Mouse (Mus musculus) liver, embryonic 14.5 days (tissue): Measurements from ENCODE around the gene Chst15. TPM values are rescaled to one million over a fixed set of nuclear protein-coding genes. Genes with fewer than 3 reads are reported as not detected.

ENCODE experiments used
- ATAC-seq: fragments of 200-750 bp; cut with Nextera tagmentation; 2 replicates; pipeline ENCODE4 v1.8.0; 2017; ENCODE audit warnings: moderate number of reproducible peaks, mild to moderate bottlenecking, moderate library complexity; ENCODE audit not compliant: insufficient read depth
- DNase-seq, 3 experiments: peaks; one replicate each; pipeline ENCODE4 v3.0.0-alpha.2; 2012 to 2013; ENCODE audit warnings: low read depth in 3 of 3, low spot score in 3 of 3
- H3K27ac ChIP-seq: fragments of 300-500 bp; sonication (generic); 2 replicates; pipeline ENCODE4 v1.5.1; 2014; ENCODE audit warnings: moderate library complexity, mild to moderate bottlenecking, control low read depth, inconsistent platforms
- H3K27me3 ChIP-seq: fragments of 300-500 bp; sonication (generic); 2 replicates; pipeline ENCODE4 v1.6.1; 2014; ENCODE audit warnings: mild to moderate bottlenecking, low read length, moderate library complexity; ENCODE audit not compliant: control insufficient read depth, insufficient read depth
- H3K36me3 ChIP-seq: fragments of 300-500 bp; sonication (generic); replicated peaks from 2 replicates; pipeline ENCODE4 v1.6.1; 2014; ENCODE audit warnings: low read depth; ENCODE audit not compliant: control insufficient read depth, insufficient read depth
- H3K4me1 ChIP-seq, 2 experiments: fragments of 200-500 bp in 1 of 2; fragments of 300-500 bp in 1 of 2; sonication (generic) in 1 of 2; replicated peaks; 2 replicates each; pipeline ENCODE4 v1.6.1; 2012 to 2014; ENCODE audit warnings: antibody characterized with exemption in 1 of 2, inconsistent platforms in 1 of 2, low read length in 1 of 2; ENCODE audit not compliant: control insufficient read depth in 2 of 2, insufficient read depth in 2 of 2
- H3K4me2 ChIP-seq: fragments of 300-500 bp; sonication (generic); 2 replicates; pipeline ENCODE4 v1.6.1; 2014; ENCODE audit warnings: low read depth, mild to moderate bottlenecking, control low read depth, moderate library complexity
- H3K4me3 ChIP-seq, 2 experiments: fragments of 200-500 bp in 1 of 2; fragments of 300-500 bp in 1 of 2; sonication (generic) in 1 of 2; 2 replicates each; pipeline ENCODE4 v1.5.1; 2012 to 2014; ENCODE audit warnings: low read depth in 2 of 2, low read length in 2 of 2, mild to moderate bottlenecking in 2 of 2, control low read depth in 1 of 2, inconsistent platforms in 1 of 2, moderate library complexity in 1 of 2; ENCODE audit not compliant: insufficient read depth in 1 of 2
- H3K9ac ChIP-seq: fragments of 300-500 bp; sonication (generic); replicated peaks from 2 replicates; pipeline ENCODE4 v1.6.1; 2014; ENCODE audit warnings: mild to moderate bottlenecking, control low read depth, moderate library complexity
- H3K9me3 ChIP-seq: fragments of 300-500 bp; sonication (generic); 2 replicates; pipeline ENCODE4 v1.6.1; 2016; ENCODE audit warnings: low read length, mixed read lengths; ENCODE audit not compliant: control insufficient read depth
- CTCF ChIP-seq: IDR thresholded peaks from 2 replicates; pipeline ENCODE4 v1.5.1; 2016; ENCODE audit warnings: antibody characterized with exemption, low read depth, control low read depth
- EP300 ChIP-seq: IDR thresholded peaks from 2 replicates; pipeline ENCODE4 v1.6.1; 2016; ENCODE audit warnings: antibody characterized with exemption, low read depth
- WGBS: fragments of 180-500 bp; shearing (Covaris S2); extraction: QIAGEN DNeasy Blood & Tissue Kit; methylation state at CpG from one replicate; pipeline ENCODE4 v1.1.7; 2014; ENCODE audit not compliant: insufficient replicate concordance; 5-methylcytosine and 5-hydroxymethylcytosine counted together
- polyA plus RNA-seq, 2 experiments: library from polyadenylated mRNA; depleted of rRNA in 1 of 2; stranded (reverse) in 1 of 2; unstranded in 1 of 2; fragments of >200 nt; fragmentation: Nextera tagmentation in 1 of 2; extraction: Ambion mirVana in 1 of 2; gene quantifications; 2 replicates each; pipeline versions ENCODE4 v1.2.1 to v1.2.3; 2012 to 2014

The Chst15 gene
- polyA plus RNA-seq, 2 experiments = 2.4 to 2.6 TPM

DNA sequence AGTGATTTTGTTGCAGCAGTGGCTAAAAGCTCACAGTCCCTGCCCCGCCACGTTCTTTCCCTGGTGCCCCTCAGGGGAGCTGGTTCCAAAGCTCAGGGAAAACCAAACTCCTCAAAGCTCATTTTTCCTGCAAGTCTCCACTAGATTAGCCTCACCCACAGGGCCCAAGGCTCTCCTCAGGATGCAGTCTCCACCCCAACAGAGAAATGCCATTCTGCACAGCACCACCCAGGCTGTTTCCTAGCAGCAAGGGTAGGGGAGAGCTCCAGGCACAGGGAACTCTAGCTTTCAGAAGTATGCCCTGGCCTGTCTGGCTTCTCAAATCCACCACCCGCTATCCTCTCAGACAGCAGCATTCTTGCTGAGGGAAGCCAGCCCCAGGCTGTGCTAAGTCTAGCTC lies 82.8 kb downstream of the Chst15 start:
- no peak for DNase-seq
- H3K4me3 ChIP-seq = no peak overlapping the region
- TF ChIP-seq EP300 (no peak), CTCF (no peak)
- H3K27me3 ChIP-seq = no peaks in the 10 kb centered on the region
- no peak for ATAC-seq
- no peak overlapping the region for H3K4me2 ChIP-seq
- H3K9ac ChIP-seq = no peak overlapping the region
- 73% methylated on average over 3 of the region's 3 CpGs for WGBS
- H3K4me1 ChIP-seq = no peaks in the 10 kb centered on the region
- no peak overlapping the region for H3K27ac ChIP-seq
- H3K9me3 ChIP-seq = no peaks in the 10 kb centered on the region
- no peaks in the 10 kb centered on the region for H3K36me3 ChIP-seq

- DNase-seq = no peak
- H3K27ac ChIP-seq = no peak overlapping the region
- no peaks in the 10 kb centered on the region for H3K36me3 ChIP-seq
- WGBS = 60% methylated on average over 4 of the region's 4 CpGs
- H3K4me3 ChIP-seq = no peak overlapping the region
- no peaks in the 10 kb centered on the region for H3K9me3 ChIP-seq
- no peaks in the 10 kb centered on the region for H3K27me3 ChIP-seq
- H3K9ac ChIP-seq = no peak overlapping the region
- ATAC-seq = no peak
- TF ChIP-seq EP300 (no peak), CTCF (no peak)
- no peaks in the 10 kb centered on the region for H3K4me1 ChIP-seq
- no peak overlapping the region for H3K4me2 ChIP-seq
Measured at GRCm38 (mm10) chr7:132233732-132234131, 83.3 kb downstream of the Chst15 start.

GRCm38 (mm10) chr7:132232937-132233336 lies 84.1 kb downstream of the Chst15 start:
- no peak for TF ChIP-seq CTCF
- TF ChIP-seq EP300 = no peak
- H3K9me3 ChIP-seq = no peaks in the 10 kb centered on the region
- ATAC-seq = no peak

DNA sequence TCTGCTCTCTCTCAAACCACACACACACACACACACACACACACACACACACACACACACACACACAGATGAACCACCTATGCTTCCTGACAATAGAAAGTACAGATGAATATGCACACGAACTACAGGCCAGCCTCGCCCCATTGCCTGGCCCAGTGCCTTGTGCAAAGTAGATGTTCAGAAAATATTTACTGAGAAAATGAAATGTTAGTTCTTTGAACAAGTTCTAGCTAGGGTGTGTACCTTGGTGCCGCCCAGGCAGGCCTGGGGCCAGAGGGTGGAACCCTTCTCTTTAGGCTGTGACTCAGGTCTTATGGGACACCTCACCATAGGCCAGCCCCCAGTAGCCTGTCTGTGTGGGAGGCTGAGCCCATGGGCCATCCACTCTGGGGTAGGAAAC lies 85.6 kb downstream of the Chst15 start:
- no peaks in the 10 kb centered on the region for H3K27me3 ChIP-seq
- H3K4me2 ChIP-seq = no peak overlapping the region
- no peak overlapping the region for H3K27ac ChIP-seq
- H3K4me1 ChIP-seq = no peaks in the 10 kb centered on the region
- WGBS = 52% methylated on average over 3 of the region's 3 CpGs
- H3K9me3 ChIP-seq = no peaks in the 10 kb centered on the region
- no peak for ATAC-seq
- H3K9ac ChIP-seq = no peak overlapping the region
- TF ChIP-seq CTCF = no peak
- TF ChIP-seq EP300 = no peak
- no peaks in the 10 kb centered on the region for H3K36me3 ChIP-seq
- no peak overlapping the region for H3K4me3 ChIP-seq
- no peak for DNase-seq

More at GRCm38 (mm10) chr7:132232937-132233336, 84.1 kb downstream of the Chst15 start:
- no peak overlapping the region for H3K27ac ChIP-seq
- H3K36me3 ChIP-seq = no peaks in the 10 kb centered on the region
- no peak overlapping the region for H3K9ac ChIP-seq
- no peak overlapping the region for H3K4me2 ChIP-seq
- H3K27me3 ChIP-seq = no peaks in the 10 kb centered on the region
- no peak for DNase-seq
- H3K4me1 ChIP-seq = no peaks in the 10 kb centered on the region
- H3K4me3 ChIP-seq = no peak overlapping the region
- WGBS = 33% methylated on average over 2 of the region's 2 CpGs

DNA sequence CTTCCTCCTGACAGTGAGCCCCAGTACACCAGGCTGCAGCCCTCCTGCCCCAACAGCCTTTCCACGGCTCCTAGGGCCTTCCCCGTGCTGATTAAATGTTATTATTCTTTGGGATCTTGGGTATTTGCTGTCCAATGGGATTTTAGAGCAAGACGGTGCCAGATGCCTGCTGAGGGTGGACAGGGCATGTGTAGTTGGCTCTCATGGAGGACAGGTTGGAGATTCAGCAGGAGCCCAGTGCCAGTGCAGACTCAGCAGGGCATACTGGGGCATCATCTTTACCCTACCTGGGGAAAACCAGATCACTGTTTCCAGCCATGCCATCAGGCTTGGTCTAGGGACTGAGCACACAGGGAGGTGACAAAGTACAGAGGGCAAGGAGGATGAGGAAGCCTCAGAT lies 86.1 kb downstream of the Chst15 start:
- no peaks in the 10 kb centered on the region for H3K4me1 ChIP-seq
- 57% methylated on average over 3 of the region's 3 CpGs for WGBS
- no peaks in the 10 kb centered on the region for H3K27me3 ChIP-seq
- no peak overlapping the region for H3K9ac ChIP-seq
- ATAC-seq (no peak), DNase-seq (no peak)
- H3K9me3 ChIP-seq = no peaks in the 10 kb centered on the region
- no peak overlapping the region for H3K4me3 ChIP-seq
- no peaks in the 10 kb centered on the region for H3K36me3 ChIP-seq
- H3K27ac ChIP-seq = no peak overlapping the region
- TF ChIP-seq CTCF = no peak
- no peak for TF ChIP-seq EP300
- H3K4me2 ChIP-seq = no peak overlapping the region
